Mouse (Mus musculus) heart, adult 18-20 months (tissue): Measurements from ENCODE around the gene Plekha8. TPM values are rescaled to one million over a fixed set of nuclear protein-coding genes. Genes with fewer than 3 reads are reported as not detected.

ENCODE experiments used
- DNase-seq, 2 experiments: peaks; one replicate each; pipeline ENCODE4 v3.0.0; 2021 to 2022; ENCODE audit warnings: mixed read lengths in 1 of 2
- long read RNA-seq, 2 experiments: library from polyadenylated mRNA; stranded (forward); transcript quantifications; one replicate each; pipeline ENCODE4 v2.0.0; 2021
- total RNA-seq, 2 experiments: library from RNA; stranded (reverse); gene quantifications; 2 replicates each; pipeline ENCODE4 v1.2.3; 2021

Gene Plekha8
- total RNA-seq, result 1 to 10 TPM; 9.1 to 9.9 TPM
- long read RNA-seq, experiment 1, full-length matches to known transcripts, result 5 of 6 reads
- long read RNA-seq, experiment 1, partial matches to known transcripts, result 0 of 6 reads
- long read RNA-seq, experiment 1, other reads (novel, unspliced or antisense), result 1 of 6 reads
- long read RNA-seq, experiment 2, full-length matches to known transcripts, result 6 of 7 reads
- long read RNA-seq, experiment 2, partial matches to known transcripts, result 0 of 7 reads
- long read RNA-seq, experiment 2, other reads (novel, unspliced or antisense), result 1 of 7 reads

GRCm38 (mm10) chr6:54594469-54595329, at the start of gene Plekha8:
TSS of gene Plekha8 (plus strand) at chr6:54595111.
- DNase-seq, result peak; percentile 95

- peak in 1 of 2 experiments; percentile 20 for DNase-seq
Measured at GRCm38 (mm10) chr6:54548314-54549019, 46.4 kb upstream of the Plekha8 start.

GRCm38 (mm10) chr6:54549311-54549710, 45.6 kb upstream of the Plekha8 start:
- DNase-seq, result no peak

- DNase-seq, result no peak
Measured at GRCm38 (mm10) chr6:54550801-54551323, 44.0 kb upstream of the Plekha8 start.

- DNase-seq, result no peak
Measured at GRCm38 (mm10) chr6:54552721-54553413, 42.0 kb upstream of the Plekha8 start.

GRCm38 (mm10) chr6:54553632-54554031, 41.3 kb upstream of the Plekha8 start:
- no peak for DNase-seq

GRCm38 (mm10) chr6:54554341-54555110, 40.4 kb upstream of the Plekha8 start:
- no peak for DNase-seq

GRCm38 (mm10) chr6:54555816-54556215, 39.1 kb upstream of the Plekha8 start:
- DNase-seq, result peak in 1 of 2 experiments; percentile 21

- no peak for DNase-seq
Measured at GRCm38 (mm10) chr6:54557671-54558070, 37.2 kb upstream of the Plekha8 start.

GRCm38 (mm10) chr6:54558466-54558865, 36.4 kb upstream of the Plekha8 start:
- DNase-seq, result no peak

- DNase-seq, result no peak
Measured at GRCm38 (mm10) chr6:54562018-54562809, 32.7 kb upstream of the Plekha8 start.

GRCm38 (mm10) chr6:54563561-54563960, 31.4 kb upstream of the Plekha8 start:
- no peak for DNase-seq

- DNase-seq, result no peak
Measured at GRCm38 (mm10) chr6:54564506-54564991, 30.4 kb upstream of the Plekha8 start.

GRCm38 (mm10) chr6:54565012-54565411, 29.9 kb upstream of the Plekha8 start:
- DNase-seq, result peak; percentile 31 to 41

GRCm38 (mm10) chr6:54565665-54566545, 29.0 kb upstream of the Plekha8 start, which contains the start of gene Scrn1:
TSS of gene Scrn1 (minus strand) at chr6:54566489.
- DNase-seq, result peak; percentile 70 to 78

GRCm38 (mm10) chr6:54566546-54566919, 28.4 kb upstream of the Plekha8 start:
- no peak for DNase-seq

- DNase-seq, result no peak
Measured at GRCm38 (mm10) chr6:54569776-54570175, 25.1 kb upstream of the Plekha8 start.

GRCm38 (mm10) chr6:54573218-54573955, 21.5 kb upstream of the Plekha8 start:
- no peak for DNase-seq
